Mouse (Mus musculus) brain, adult 2 months (tissue): ENCODE measurements at regions not wholly inside any gene's neighbourhood (a gene's known extent, or its start where the extent isn't known, plus 50 kb on each side); places are given as distances from the start of the nearest gene placed in this dataset.

Source experiments
- DNase-seq: peaks from one replicate; pipeline ENCODE4 v3.0.0; 2011; ENCODE audit warnings: low read depth, low spot score

- DNase-seq: peak; percentile 20
Observed at GRCm38 (mm10) chr1:62872771-62873170, 169.7 kb downstream of the Nrp2 start.

- DNase-seq: no peak
Observed at GRCm38 (mm10) chr1:62875631-62876030, 172.5 kb downstream of the Nrp2 start.

- no peak for DNase-seq
Observed at GRCm38 (mm10) chr1:62876685-62877084, 173.6 kb downstream of the Nrp2 start.

- no peak for DNase-seq
Observed at GRCm38 (mm10) chr1:62880882-62881291, 177.8 kb downstream of the Nrp2 start.

GRCm38 (mm10) chr1:62881477-62881876 is 178.4 kb downstream of the Nrp2 start:
- no peak for DNase-seq

- no peak for DNase-seq
Observed at GRCm38 (mm10) chr1:62882028-62882427, 178.9 kb downstream of the Nrp2 start.

- DNase-seq: no peak
Observed at GRCm38 (mm10) chr1:62884876-62885480, 181.9 kb downstream of the Nrp2 start.

- no peak for DNase-seq
Observed at GRCm38 (mm10) chr1:62887585-62888483, 184.7 kb downstream of the Nrp2 start.

GRCm38 (mm10) chr1:62901375-62901774 is 198.3 kb downstream of the Nrp2 start:
- DNase-seq: peak; percentile 72

- DNase-seq: no peak
Observed at GRCm38 (mm10) chr1:62901871-62902270, 198.8 kb downstream of the Nrp2 start.

GRCm38 (mm10) chr1:62902931-62903453 is 199.9 kb downstream of the Nrp2 start:
- DNase-seq: peak; percentile 38

- no peak for DNase-seq
Observed at GRCm38 (mm10) chr1:62905739-62906138, 202.7 kb downstream of the Nrp2 start.

- DNase-seq: peak; percentile 70
Observed at GRCm38 (mm10) chr1:62907243-62907642, 204.2 kb downstream of the Nrp2 start.
